Mouse (Mus musculus): ENCODE results near the gene Uvrag.

The Uvrag gene

DNA sequence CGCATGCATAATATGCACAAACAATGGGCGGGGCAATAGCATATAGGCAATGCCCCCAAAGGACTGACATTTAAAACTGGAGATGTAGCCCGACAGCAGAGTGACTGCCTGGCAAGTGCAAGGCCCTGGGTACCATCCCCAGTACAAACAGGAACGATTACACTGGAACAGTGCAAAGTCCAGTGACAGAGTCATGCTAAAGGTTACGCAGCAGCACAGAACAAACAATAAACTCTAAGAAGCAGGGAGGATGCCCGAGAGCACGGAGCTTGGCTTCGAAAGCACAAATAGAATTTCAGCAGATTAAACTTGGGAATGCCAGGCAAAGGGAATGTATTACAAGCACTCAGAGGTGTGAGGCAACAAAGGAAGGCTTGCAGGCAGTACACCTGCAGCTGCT is 40.4 kb downstream of the Uvrag start:
- DNase-seq (ENCODE audit: inconsistent age in 2 of 2, low spot score in 1 of 2): no peak

DNA sequence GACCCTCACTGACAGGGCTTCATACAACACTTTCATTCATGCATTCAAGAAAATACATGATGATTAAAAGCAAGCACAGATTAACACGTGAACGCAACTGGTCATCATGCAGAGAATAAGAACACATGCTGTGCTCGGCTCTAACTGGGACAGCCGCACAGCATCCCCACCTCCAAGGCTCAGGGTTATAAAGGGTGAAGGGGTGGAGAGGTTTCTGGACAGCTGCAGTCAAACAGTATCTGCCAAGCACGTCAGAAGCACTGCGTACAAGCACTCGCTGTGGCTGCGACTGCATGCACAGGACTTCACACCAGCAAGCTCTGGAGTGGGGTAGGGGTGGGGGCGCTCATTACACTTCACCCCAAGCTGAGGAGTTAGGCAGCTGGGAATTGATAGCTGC is 40.9 kb downstream of the Uvrag start:
- no peak for DNase-seq (ENCODE audit: inconsistent age in 2 of 2, low spot score in 1 of 2)

- no peak for DNase-seq (ENCODE audit: inconsistent age in 2 of 2, low spot score in 1 of 2)
Measured at GRCm38 (mm10) chr7:99097781-99098180, 43.2 kb downstream of the Uvrag start.

DNA sequence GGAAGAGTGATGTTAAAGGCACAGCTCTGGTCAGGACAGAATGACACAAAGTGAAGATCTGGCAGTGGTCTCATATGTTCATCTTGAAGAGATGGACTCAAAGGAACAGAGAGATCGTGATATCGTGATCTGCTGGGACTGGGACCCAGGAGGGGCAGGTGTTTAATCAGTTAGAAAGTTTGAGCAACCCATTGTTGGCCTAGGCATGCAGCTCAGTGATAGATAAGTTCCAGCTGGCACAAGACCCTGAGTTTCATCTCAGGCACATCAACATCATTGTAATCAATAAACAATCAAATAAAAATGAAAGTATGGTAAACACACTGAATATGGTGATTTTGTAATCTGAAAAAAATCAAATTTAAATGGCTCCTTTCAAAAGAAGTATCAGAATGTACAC is 43.8 kb downstream of the Uvrag start:
- DNase-seq (ENCODE audit: inconsistent age in 2 of 2, low spot score in 1 of 2): no peak

- DNase-seq (ENCODE audit: inconsistent age in 2 of 2, low spot score in 1 of 2): peak; percentile 42 to 77
Measured at GRCm38 (mm10) chr7:99095191-99095590, 45.8 kb downstream of the Uvrag start.

- no peak for DNase-seq (ENCODE audit: inconsistent age in 2 of 2, low spot score in 1 of 2)
Measured at GRCm38 (mm10) chr7:99094336-99094735, 46.6 kb downstream of the Uvrag start.

DNA sequence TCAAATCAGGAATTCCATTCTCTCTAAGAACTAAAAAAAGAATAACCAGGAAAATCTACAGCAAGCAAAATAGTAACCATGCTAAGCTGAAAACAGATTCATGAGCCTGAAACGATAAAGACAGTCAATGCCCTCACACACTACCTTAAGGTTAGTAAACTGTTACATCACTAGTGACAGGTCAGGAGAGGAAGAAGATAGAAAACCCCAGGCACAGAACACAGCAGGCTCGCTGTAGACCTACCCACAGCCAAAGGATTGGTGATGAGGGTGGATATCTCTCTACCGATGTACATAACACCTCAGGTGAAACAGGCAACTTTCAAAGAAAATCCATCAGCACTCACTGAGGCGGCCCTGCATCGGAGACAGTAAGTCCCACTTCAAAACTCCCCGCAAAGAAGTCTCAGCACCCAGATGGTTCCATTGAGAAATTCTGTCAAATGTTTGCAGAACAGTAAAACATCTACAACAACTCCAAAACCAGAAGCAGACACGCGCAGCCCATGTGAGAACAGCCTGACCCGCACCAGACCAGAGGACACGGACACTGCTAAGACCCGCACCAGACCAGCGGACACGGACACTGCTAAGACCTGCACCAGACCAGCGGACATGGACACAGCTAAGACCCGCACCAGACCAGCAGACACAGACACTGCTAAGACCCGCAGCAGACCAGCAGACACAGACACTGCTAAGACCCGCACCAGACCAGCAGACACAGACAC is 48.9 kb downstream of the Uvrag start:
- no peak for DNase-seq (ENCODE audit: inconsistent age in 2 of 2, low spot score in 1 of 2)

DNA sequence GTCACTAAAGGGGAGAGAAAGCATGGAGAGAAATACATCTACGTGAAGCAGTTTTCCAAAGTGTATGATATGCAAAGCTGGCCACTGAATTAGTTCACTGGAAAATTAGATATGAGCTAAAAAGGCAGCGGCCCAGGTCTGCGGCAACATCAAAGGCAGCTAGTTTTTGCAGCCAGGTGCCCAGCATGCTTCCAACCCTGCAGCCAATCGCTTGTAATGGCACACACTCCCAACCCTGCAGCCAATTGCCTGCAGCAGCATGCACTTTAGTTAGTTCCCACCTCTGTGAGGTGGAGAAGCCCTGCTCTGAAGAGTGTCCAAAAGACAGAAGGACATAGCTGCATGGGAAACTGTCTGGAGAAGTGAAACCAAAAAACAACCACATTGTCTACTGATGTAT is 51.2 kb downstream of the Uvrag start:
- no peak for DNase-seq (ENCODE audit: inconsistent age in 2 of 2, low spot score in 1 of 2)

GRCm38 (mm10) chr7:99088576-99089346 is 52.2 kb downstream of the Uvrag start:
- no peak for DNase-seq (ENCODE audit: inconsistent age in 2 of 2, low spot score in 1 of 2)

- no peak for DNase-seq (ENCODE audit: inconsistent age in 2 of 2, low spot score in 1 of 2)
Measured at GRCm38 (mm10) chr7:99087581-99087980, 53.4 kb downstream of the Uvrag start.

GRCm38 (mm10) chr7:99086646-99087443 is 54.1 kb downstream of the Uvrag start:
- DNase-seq (ENCODE audit: inconsistent age in 2 of 2, low spot score in 1 of 2): no peak

DNA sequence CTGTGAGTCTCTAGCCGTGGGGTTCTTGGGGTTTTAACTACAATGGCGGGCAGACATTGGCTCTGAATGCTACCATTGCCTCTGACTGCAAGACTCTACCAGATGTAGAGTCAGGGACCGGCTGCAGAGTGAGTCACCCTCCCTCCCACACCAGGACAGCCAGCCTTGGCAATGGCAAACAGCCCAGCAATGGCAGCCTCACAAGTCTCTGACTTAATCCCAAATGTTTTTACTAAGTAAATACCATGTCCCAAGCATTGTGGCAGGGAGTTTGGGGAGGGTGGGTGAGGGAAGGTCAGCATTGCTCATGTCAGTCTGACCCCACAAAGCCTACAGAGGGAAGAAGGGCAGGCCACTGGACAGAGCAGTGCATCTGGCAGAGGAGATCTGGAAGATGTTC is 55.7 kb downstream of the Uvrag start:
- peak; percentile 75 to 83 for DNase-seq (ENCODE audit: inconsistent age in 2 of 2, low spot score in 1 of 2)

DNA sequence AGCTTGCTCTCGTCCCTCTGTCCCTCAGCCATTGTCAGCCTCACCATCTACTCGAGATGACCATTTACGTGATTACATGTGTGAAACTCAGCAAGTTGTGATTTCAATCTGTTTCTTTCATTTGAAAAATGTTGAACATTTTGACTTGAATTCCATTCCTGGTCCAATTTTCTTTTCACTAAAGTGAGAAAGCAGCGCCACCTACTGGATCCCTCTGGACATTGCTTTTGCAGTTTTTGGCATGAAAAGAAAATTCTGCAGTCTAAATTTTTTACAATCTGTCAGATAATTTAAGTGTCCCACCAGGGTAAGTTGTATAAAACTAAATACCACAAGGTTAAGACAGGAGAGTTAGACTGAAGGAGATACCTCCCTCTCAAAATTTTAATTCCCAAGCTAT is 61.4 kb downstream of the Uvrag start:
- peak; percentile 31 to 83 for DNase-seq (ENCODE audit: inconsistent age in 2 of 2, low spot score in 1 of 2)

DNA sequence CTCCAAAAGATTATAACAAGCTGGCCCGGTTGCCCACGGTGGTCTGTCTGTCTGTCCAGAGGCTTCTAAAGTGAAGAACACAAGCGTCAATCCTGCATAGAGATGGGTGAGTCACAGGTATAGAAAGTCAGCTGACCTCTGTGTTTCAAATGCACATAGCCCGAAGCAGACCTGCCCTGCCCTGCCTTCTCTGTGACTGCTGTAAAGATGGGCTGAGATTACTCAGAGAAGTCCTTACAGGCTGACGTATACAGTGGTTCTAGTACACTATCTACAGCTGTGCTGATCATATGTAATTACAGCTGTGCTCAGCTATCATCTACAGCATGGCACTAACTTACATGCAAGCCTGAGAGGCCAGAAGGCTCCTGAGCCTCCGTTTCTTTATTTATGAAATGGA is 62.1 kb downstream of the Uvrag start:
- no peak for DNase-seq (ENCODE audit: inconsistent age in 2 of 2, low spot score in 1 of 2)

DNA sequence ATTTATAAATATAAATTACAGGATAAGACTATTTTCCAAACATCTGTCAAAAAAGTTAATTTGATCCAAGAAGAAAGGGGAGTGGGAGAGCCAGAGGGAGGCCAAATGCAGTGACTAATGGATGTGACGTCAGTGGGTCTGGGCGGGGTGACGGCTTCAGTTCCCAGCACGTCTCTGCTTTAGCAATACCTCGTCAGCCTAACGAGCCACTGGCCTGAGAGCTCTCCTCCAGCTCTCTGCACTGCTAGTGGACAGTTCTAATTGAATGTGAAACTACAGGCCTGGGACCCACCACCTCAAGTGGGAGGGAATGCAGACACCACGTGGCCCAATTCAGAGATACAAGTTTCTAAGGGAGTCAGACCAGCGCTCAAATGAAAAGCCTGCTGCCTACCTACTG is 63.7 kb downstream of the Uvrag start:
- DNase-seq (ENCODE audit: inconsistent age in 2 of 2, low spot score in 1 of 2): peak in 1 of 2 experiments; percentile 64

DNA sequence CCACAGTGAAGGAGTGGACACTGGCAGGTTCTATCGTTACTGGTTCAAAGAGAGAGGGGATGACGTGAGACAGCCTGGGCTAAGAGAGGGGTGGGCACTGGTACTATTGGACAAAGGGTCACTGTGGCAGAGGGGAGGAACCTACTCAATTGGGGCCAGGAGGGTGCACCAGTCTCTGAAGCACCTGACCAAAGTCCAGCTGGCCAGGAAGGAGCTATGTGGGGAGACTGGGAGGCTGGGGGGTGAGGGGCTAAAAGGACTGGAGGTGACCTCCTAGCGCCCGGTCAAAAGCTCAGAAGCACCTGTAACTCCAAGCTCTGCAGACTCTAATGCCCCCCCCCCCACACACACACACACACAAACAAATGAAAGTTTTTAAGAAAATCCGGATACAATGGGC is 65.8 kb downstream of the Uvrag start:
- no peak for DNase-seq (ENCODE audit: inconsistent age in 2 of 2, low spot score in 1 of 2)

DNA sequence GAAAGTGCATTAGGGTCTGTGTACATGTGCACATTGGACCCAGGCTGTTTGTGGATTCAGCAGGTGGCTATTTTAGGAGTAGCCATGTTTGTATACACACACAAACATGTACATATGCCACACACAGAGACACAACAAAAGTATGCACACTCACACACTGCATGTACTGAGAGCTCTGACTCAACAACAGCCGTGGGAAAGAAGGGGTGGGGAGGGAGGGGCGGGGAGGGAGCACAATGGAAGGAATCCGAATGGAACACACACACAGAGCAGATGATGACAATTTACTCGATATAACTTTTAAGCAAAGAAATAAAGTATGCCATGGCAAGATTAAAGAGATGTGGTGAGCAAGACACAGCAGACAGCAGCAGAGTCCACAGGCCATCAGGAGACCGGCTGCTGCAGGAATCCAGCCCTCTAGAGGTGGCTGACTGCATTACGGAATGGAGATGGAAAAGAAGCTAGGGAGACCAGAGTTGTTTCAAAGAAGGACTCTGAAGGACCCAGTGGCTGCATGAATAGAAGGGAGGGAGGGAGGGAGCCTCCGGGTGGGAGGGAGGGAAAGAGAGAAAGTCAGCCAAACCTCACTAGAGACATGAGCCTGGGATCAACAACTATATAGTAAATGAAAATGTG is 67.1 kb downstream of the Uvrag start:
- DNase-seq (ENCODE audit: inconsistent age in 2 of 2, low spot score in 1 of 2): peak in 1 of 2 experiments; percentile 60

DNA sequence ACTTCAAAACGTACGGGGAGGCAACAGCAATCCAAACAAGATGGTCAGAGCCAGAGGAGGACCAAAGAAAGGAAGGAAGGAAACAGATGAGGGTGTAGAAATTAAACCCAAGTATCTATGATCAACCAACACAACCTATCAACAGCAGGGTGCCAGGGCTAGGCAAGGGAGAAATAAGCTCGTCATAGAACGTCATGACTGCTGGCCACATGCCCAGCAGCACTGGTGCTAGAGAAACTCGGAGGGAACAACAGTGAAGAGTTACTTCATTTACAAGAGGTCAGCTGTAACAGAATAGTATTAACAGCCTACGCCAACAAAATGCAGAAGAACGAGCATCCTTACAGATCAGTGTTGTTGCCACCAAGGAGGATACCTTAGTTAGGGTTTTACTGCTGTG is 73.2 kb downstream of the Uvrag start:
- DNase-seq (ENCODE audit: inconsistent age in 2 of 2, low spot score in 1 of 2): no peak

DNA sequence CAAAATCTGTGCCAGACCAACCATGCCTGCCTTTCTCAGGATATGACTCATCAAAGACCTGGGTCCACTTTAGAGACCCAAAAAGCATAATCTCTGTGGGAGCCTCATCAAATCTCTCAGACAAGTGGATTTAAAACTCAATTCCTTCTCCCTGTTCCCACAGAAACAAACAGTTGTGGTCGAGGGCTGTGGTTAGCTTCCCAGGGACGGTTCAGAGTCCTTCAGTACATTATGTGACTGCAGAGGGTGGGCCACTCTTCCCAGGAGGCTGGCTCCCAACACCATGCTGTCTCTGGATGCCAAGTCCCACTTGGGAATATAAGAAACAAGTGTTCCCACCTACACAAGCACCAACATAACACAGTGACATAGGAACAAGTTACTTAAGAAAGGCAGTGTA is 75.0 kb downstream of the Uvrag start:
- no peak for DNase-seq (ENCODE audit: inconsistent age in 2 of 2, low spot score in 1 of 2)

- DNase-seq (ENCODE audit: inconsistent age in 2 of 2, low spot score in 1 of 2): peak in 1 of 2 experiments; percentile 74
Measured at GRCm38 (mm10) chr7:99065391-99065831, 75.5 kb downstream of the Uvrag start.

- no peak for DNase-seq (ENCODE audit: inconsistent age in 2 of 2, low spot score in 1 of 2)
Measured at GRCm38 (mm10) chr7:99064795-99065194, 76.1 kb downstream of the Uvrag start.

Data from adrenal gland, adult (tissue).